Mouse (Mus musculus) limb, embryonic 15.5 days (tissue): ENCODE measurements at regions not wholly inside any gene's neighbourhood (a gene's known extent, or its start where the extent isn't known, plus 50 kb on each side); places are given as distances from the start of the nearest gene placed in this dataset.

Experiments
- ATAC-seq: fragments of 200-750 bp; cut with Nextera tagmentation; 2 replicates; pipeline ENCODE4 v1.8.0; 2017; ENCODE audit warnings: low read depth, moderate TSS enrichment; ENCODE audit not compliant: insufficient number of reproducible peaks, low FRiP score, low TSS enrichment
- H3K27ac ChIP-seq: fragments of 300-500 bp; sonication (generic); 2 replicates; pipeline ENCODE4 v1.5.1; 2015; ENCODE audit warnings: moderate library complexity, mild to moderate bottlenecking, inconsistent platforms
- H3K27me3 ChIP-seq: fragments of 300-500 bp; sonication (generic); 2 replicates; pipeline ENCODE4 v1.6.1; 2015; ENCODE audit warnings: inconsistent platforms
- H3K36me3 ChIP-seq: fragments of 300-500 bp; sonication (generic); 2 replicates; pipeline ENCODE4 v1.6.1; 2015; ENCODE audit warnings: inconsistent platforms
- H3K4me1 ChIP-seq: fragments of 300-500 bp; sonication (generic); 2 replicates; pipeline ENCODE4 v1.6.1; 2015; ENCODE audit warnings: inconsistent platforms
- H3K4me2 ChIP-seq: fragments of 300-500 bp; sonication (generic); 2 replicates; pipeline ENCODE4 v1.6.1; 2015; ENCODE audit warnings: mild to moderate bottlenecking, inconsistent platforms
- H3K4me3 ChIP-seq: fragments of 300-500 bp; sonication (generic); 2 replicates; pipeline ENCODE4 v1.5.1; 2015; ENCODE audit warnings: mild to moderate bottlenecking, inconsistent platforms
- H3K9ac ChIP-seq: fragments of 300-500 bp; sonication (generic); 2 replicates; pipeline ENCODE4 v1.6.1; 2015; ENCODE audit warnings: inconsistent platforms
- H3K9me3 ChIP-seq: fragments of 300-500 bp; sonication (generic); 2 replicates; pipeline ENCODE4 v1.6.1; 2016; ENCODE audit warnings: inconsistent platforms
- WGBS: fragments of 180-500 bp; shearing (Covaris S2); methylation state at CpG from one replicate; pipeline ENCODE4 v1.1.7; 2015; 5-methylcytosine and 5-hydroxymethylcytosine counted together

- Histone ChIP-seq H3K9me3 (no peaks in the 10 kb centered on the region), H3K9ac (no peak overlapping the region), H3K4me1 (no peaks in the 10 kb centered on the region), H3K4me2 (no peak overlapping the region), H3K27ac (no peak overlapping the region), H3K27me3 (no peaks in the 10 kb centered on the region), H3K4me3 (no peak overlapping the region), H3K36me3 (no peaks in the 10 kb centered on the region)
- no peak for ATAC-seq
- WGBS: 81% methylated on average over 4 of the region's 4 CpGs
These were observed 138.5 kb downstream of the Arrdc4 start for GRCm38 (mm10) chr7:68610499-68610898.

- no peaks in the 10 kb centered on the region for H3K4me1 ChIP-seq
- 80% methylated on average over 4 of the region's 4 CpGs for whole genome bisulfite sequencing
These were observed 141.9 kb downstream of the Arrdc4 start for GRCm38 (mm10) chr7:68607170-68607569.

GRCm38 (mm10) chr7:68606278-68606677 lies 142.8 kb downstream of the Arrdc4 start:
- Histone ChIP-seq H3K36me3 (no peaks in the 10 kb centered on the region), H3K9me3 (no peaks in the 10 kb centered on the region), H3K9ac (no peak overlapping the region), H3K4me1 (no peaks in the 10 kb centered on the region), H3K4me2 (no peak overlapping the region), H3K27ac (no peak overlapping the region), H3K27me3 (no peaks in the 10 kb centered on the region), H3K4me3 (no peak overlapping the region)
- 76% methylated on average over 3 of the region's 3 CpGs for WGBS
- no peak for ATAC-seq

More at GRCm38 (mm10) chr7:68607170-68607569, 141.9 kb downstream of the Arrdc4 start:
- no peak for ATAC-seq
- Histone ChIP-seq H3K27me3 (no peaks in the 10 kb centered on the region), H3K4me3 (no peak overlapping the region), H3K27ac (no peak overlapping the region), H3K9me3 (no peaks in the 10 kb centered on the region), H3K9ac (no peak overlapping the region), H3K4me2 (no peak overlapping the region), H3K36me3 (no peaks in the 10 kb centered on the region)

- Histone ChIP-seq H3K36me3 (no peaks in the 10 kb centered on the region), H3K4me1 (no peaks in the 10 kb centered on the region), H3K27ac (no peak overlapping the region), H3K9ac (no peak overlapping the region), H3K27me3 (no peaks in the 10 kb centered on the region), H3K4me2 (no peak overlapping the region), H3K4me3 (no peak overlapping the region), H3K9me3 (no peaks in the 10 kb centered on the region)
- WGBS: 71% methylated on average over 2 of the region's 2 CpGs
- no peak for ATAC-seq
These were observed 145.3 kb downstream of the Arrdc4 start for GRCm38 (mm10) chr7:68603711-68604110.

- Histone ChIP-seq H3K27ac (no peak overlapping the region), H3K4me2 (no peak overlapping the region), H3K9me3 (no peaks in the 10 kb centered on the region), H3K9ac (no peak overlapping the region), H3K36me3 (no peaks in the 10 kb centered on the region), H3K4me3 (no peak overlapping the region), H3K4me1 (no peaks in the 10 kb centered on the region), H3K27me3 (no peaks in the 10 kb centered on the region)
- WGBS: 66% methylated on average over 6 of the region's 6 CpGs
- ATAC-seq: no peak
These were observed 147.0 kb downstream of the Arrdc4 start for GRCm38 (mm10) chr7:68602003-68602402.

- Histone ChIP-seq H3K4me2 (no peak overlapping the region), H3K36me3 (no peaks in the 10 kb centered on the region), H3K4me1 (no peaks in the 10 kb centered on the region), H3K27me3 (no peaks in the 10 kb centered on the region), H3K9ac (no peak overlapping the region), H3K27ac (no peak overlapping the region), H3K4me3 (no peak overlapping the region), H3K9me3 (no peaks in the 10 kb centered on the region)
- 43% methylated on average over 4 of the region's 4 CpGs for WGBS
- no peak for ATAC-seq
These were observed 155.0 kb downstream of the Arrdc4 start for GRCm38 (mm10) chr7:68594017-68594386.

GRCm38 (mm10) chr7:68593344-68594016 lies 155.6 kb downstream of the Arrdc4 start:
- H3K4me2 ChIP-seq: no peak overlapping the region
- no peaks in the 10 kb centered on the region for H3K9me3 ChIP-seq
- no peak overlapping the region for H3K27ac ChIP-seq
- no peak overlapping the region for H3K4me3 ChIP-seq
- no peak for ATAC-seq
- H3K4me1 ChIP-seq: no peaks in the 10 kb centered on the region
- H3K36me3 ChIP-seq: no peaks in the 10 kb centered on the region
- H3K9ac ChIP-seq: no peak overlapping the region
- 42% methylated on average over 15 of the region's 15 CpGs for WGBS
- H3K27me3 ChIP-seq: no peaks in the 10 kb centered on the region

GRCm38 (mm10) chr7:68582540-68583325 lies 166.3 kb downstream of the Arrdc4 start:
- Histone ChIP-seq H3K9me3 (no peaks in the 10 kb centered on the region), H3K27me3 (peaks cover 18% of the 10 kb centered on the region), H3K36me3 (no peaks in the 10 kb centered on the region), H3K9ac (no peak overlapping the region), H3K4me1 (no peaks in the 10 kb centered on the region), H3K4me3 (no peak overlapping the region), H3K4me2 (no peak overlapping the region), H3K27ac (no peak overlapping the region)
- no peak for ATAC-seq
- WGBS: 73% methylated on average over 13 of the region's 13 CpGs

- no peak overlapping the region for H3K4me3 ChIP-seq
- no peaks in the 10 kb centered on the region for H3K9me3 ChIP-seq
- no peak overlapping the region for H3K27ac ChIP-seq
- no peak overlapping the region for H3K9ac ChIP-seq
- no peak overlapping the region for H3K4me2 ChIP-seq
- no peak for ATAC-seq
- H3K36me3 ChIP-seq: no peaks in the 10 kb centered on the region
- H3K4me1 ChIP-seq: no peaks in the 10 kb centered on the region
- WGBS: 42% methylated on average over 4 of the region's 4 CpGs
- H3K27me3 ChIP-seq: peaks cover 19% of the 10 kb centered on the region
These were observed 168.4 kb downstream of the Arrdc4 start for GRCm38 (mm10) chr7:68580650-68581049.

GRCm38 (mm10) chr7:68579666-68580065 lies 169.4 kb downstream of the Arrdc4 start:
- Histone ChIP-seq H3K9ac (no peak overlapping the region), H3K4me1 (no peaks in the 10 kb centered on the region), H3K9me3 (no peaks in the 10 kb centered on the region), H3K4me2 (peak overlapping the region; percentile 45), H3K4me3 (peak overlapping the region; percentile 29), H3K36me3 (no peaks in the 10 kb centered on the region), H3K27me3 (peaks cover 19% of the 10 kb centered on the region), H3K27ac (no peak overlapping the region)
- no peak for ATAC-seq
- WGBS: 6% methylated on average over 10 of the region's 10 CpGs

GRCm38 (mm10) chr7:68579216-68579615 lies 169.8 kb downstream of the Arrdc4 start:
- no peaks in the 10 kb centered on the region for H3K9me3 ChIP-seq
- no peak overlapping the region for H3K27ac ChIP-seq
- 36% methylated on average over 8 of the region's 8 CpGs for WGBS
- no peak overlapping the region for H3K4me2 ChIP-seq
- ATAC-seq: no peak
- no peaks in the 10 kb centered on the region for H3K4me1 ChIP-seq
- no peaks in the 10 kb centered on the region for H3K36me3 ChIP-seq
- H3K27me3 ChIP-seq: peaks cover 19% of the 10 kb centered on the region
- no peak overlapping the region for H3K9ac ChIP-seq
- H3K4me3 ChIP-seq: 0 out of 2 replicates have a peak overlapping the region, but pooled peaks have one; percentile 29

GRCm38 (mm10) chr7:68571315-68571714 lies 177.7 kb downstream of the Arrdc4 start:
- Histone ChIP-seq H3K9ac (no peak overlapping the region), H3K4me1 (no peaks in the 10 kb centered on the region), H3K4me2 (no peak overlapping the region), H3K4me3 (no peak overlapping the region), H3K36me3 (no peaks in the 10 kb centered on the region), H3K27ac (no peak overlapping the region), H3K9me3 (no peaks in the 10 kb centered on the region), H3K27me3 (no peaks in the 10 kb centered on the region)
- no peak for ATAC-seq
- 67% methylated on average over 4 of the region's 4 CpGs for WGBS
